ENCODE assay signal across 8 mouse cellular contexts in genomic region chr19:6922901-6923735, GRCm38 (mm10). TPM values are rescaled to one million over a fixed set of nuclear protein-coding genes. Genes with fewer than 3 reads are reported as not detected.
DNase-seq lines count a peak whose midpoint lies in the region; ATAC-seq and TF ChIP-seq lines count a peak whose summit lies in the region.

No protein-coding gene starts in this region.

- H3K4me3 ChIP-seq in kidney, embryonic 16.5 days (ENCODE audit: low read length), result peak overlapping the region; percentile 73; the same call in 1 of the 2 replicates
- H3K4me3 ChIP-seq in embryonic facial prominence, embryonic 14.5 days (ENCODE audit: low read depth, low read length), result no peak overlapping the region
- H3K4me3 ChIP-seq in liver, postnatal 0 days (ENCODE audit: low read depth, low read length), result 0 out of 2 replicates have a peak overlapping the region, but pooled peaks have one; percentile 71

- TF ChIP-seq CTCF in liver, postnatal 0 days (IDR thresholded peaks at IDR 0.05; ENCODE audit: low read depth), result no peak

- peak; percentile 32 for DNase-seq in cerebellum, adult 8-10 months
- no peak for DNase-seq in cerebellum, adult 11 months
- no peak for DNase-seq in kidney, postnatal 10 days
- no peak for DNase-seq in embryonic facial prominence, embryonic 14.5 days (ENCODE audit: low spot score)
- DNase-seq in liver, postnatal 0 days, result no peak
- no peak for DNase-seq in MN1 (ENCODE audit: low spot score)
- no peak for DNase-seq in adrenal gland, postnatal 4 days (ENCODE audit: low spot score in 2 of 2)

- peak overlapping the region; percentile 37; the same call in 1 of the 2 replicates for H3K9ac ChIP-seq in kidney, embryonic 16.5 days (replicated peaks; ENCODE audit: low read length)
- H3K9ac ChIP-seq in embryonic facial prominence, embryonic 14.5 days (ENCODE audit: low read depth, low read length), result no peak overlapping the region
- H3K9ac ChIP-seq in liver, postnatal 0 days (replicated peaks), result peak overlapping the region; percentile 58

- no peaks in the 10 kb centered on the region for H3K9me3 ChIP-seq in kidney, embryonic 16.5 days (ENCODE audit: low read length)
- H3K9me3 ChIP-seq in embryonic facial prominence, embryonic 14.5 days (ENCODE audit: control insufficient read depth, low read length), result no peaks in the 10 kb centered on the region
- H3K9me3 ChIP-seq in liver, postnatal 0 days (ENCODE audit: low read length), result no peaks in the 10 kb centered on the region

- H3K36me3 ChIP-seq in kidney, embryonic 16.5 days (ENCODE audit: insufficient read depth, low read length), result no peaks in the 10 kb centered on the region
- H3K36me3 ChIP-seq in embryonic facial prominence, embryonic 14.5 days (ENCODE audit: control insufficient read depth, insufficient read depth, low read length), result no peaks in the 10 kb centered on the region
- peaks cover 12% of the 10 kb centered on the region for H3K36me3 ChIP-seq in liver, postnatal 0 days (replicated peaks; ENCODE audit: insufficient read depth, low read length)

- H3K4me1 ChIP-seq in kidney, embryonic 16.5 days (ENCODE audit: insufficient read depth, low read length), result peaks cover 30% of the 10 kb centered on the region
- peaks cover 10% of the 10 kb centered on the region for H3K4me1 ChIP-seq in embryonic facial prominence, embryonic 14.5 days (ENCODE audit: control insufficient read depth, insufficient read depth, low read length)
- peaks cover 42% of the 10 kb centered on the region for H3K4me1 ChIP-seq in liver, postnatal 0 days (ENCODE audit: insufficient read depth)

- 59% methylated on average over 6 of the region's 6 CpGs for WGBS in kidney, embryonic 16.5 days
- WGBS in embryonic facial prominence, embryonic 14.5 days, result 60% methylated on average over 6 of the region's 6 CpGs
- WGBS in liver, postnatal 0 days (ENCODE audit: insufficient replicate concordance), result 60% methylated on average over 6 of the region's 6 CpGs

- ATAC-seq in kidney, embryonic 16.5 days (ENCODE audit: low FRiP score, low TSS enrichment), result no peak
- ATAC-seq in embryonic facial prominence, embryonic 14.5 days (ENCODE audit: low read depth), result no peak
- no peak for ATAC-seq in liver, postnatal 0 days

- no peak for TF ChIP-seq EP300 in liver, postnatal 0 days (IDR thresholded peaks at IDR 0.05; ENCODE audit: low read depth)

- no peak overlapping the region for H3K27ac ChIP-seq in kidney, embryonic 16.5 days (ENCODE audit: low read length)
- no peak overlapping the region for H3K27ac ChIP-seq in embryonic facial prominence, embryonic 14.5 days (replicated peaks; ENCODE audit: low read depth, low read length)
- H3K27ac ChIP-seq in liver, postnatal 0 days (ENCODE audit: low read depth), result peak overlapping the region; percentile 71; the same call in 1 of the 2 replicates

- peaks cover 46% of the 10 kb centered on the region for H3K27me3 ChIP-seq in kidney, embryonic 16.5 days (ENCODE audit: insufficient read depth, low read length)
- H3K27me3 ChIP-seq in embryonic facial prominence, embryonic 14.5 days (replicated peaks; ENCODE audit: control insufficient read depth, insufficient read depth, low read length), result peaks cover 55% of the 10 kb centered on the region
- H3K27me3 ChIP-seq in liver, postnatal 0 days (ENCODE audit: insufficient read depth, low read length), result peaks cover 41% of the 10 kb centered on the region

- H3K4me2 ChIP-seq in kidney, embryonic 16.5 days (replicated peaks; ENCODE audit: low read depth, low read length), result peak overlapping the region; percentile 94; the same call in 1 of the 2 replicates
- peak overlapping the region; percentile 93; the same call in 1 of the 2 replicates for H3K4me2 ChIP-seq in embryonic facial prominence, embryonic 14.5 days (ENCODE audit: low read depth, low read length)
- peak overlapping the region; percentile 89 for H3K4me2 ChIP-seq in liver, postnatal 0 days (ENCODE audit: low read depth, low read length)

RNA-seq across cellular contexts. Expression of gene Esrra, which starts 1.5 kb away (rescaled TPM):
- polyA plus RNA-seq in kidney, embryonic 16.5 days (2015; fragmentation: Nextera tagmentation; extraction: Ambion mirVana), result 18.0 and 19.4 TPM in 2 replicates
- polyA plus RNA-seq in embryonic facial prominence, embryonic 14.5 days (2014; fragmentation: Nextera tagmentation; extraction: Ambion mirVana), result 4.7 and 4.8 TPM in 2 replicates
- 7.7 and 8.2 TPM in 2 replicates for polyA plus RNA-seq in liver, postnatal 0 days (2015; fragmentation: Nextera tagmentation; extraction: Ambion mirVana)
- total RNA-seq in adrenal gland, postnatal 4 days (2021), result 10 to 100 TPM; 47.0 to 47.9 TPM

RNA-seq across cellular contexts. Expression of gene Catsperz, which starts 2.1 kb away (rescaled TPM):
- polyA plus RNA-seq in kidney, embryonic 16.5 days (2015; fragmentation: Nextera tagmentation; extraction: Ambion mirVana), result 3.4 and 3.7 TPM in 2 replicates
- 3.4 and 4.8 TPM in 2 replicates for polyA plus RNA-seq in embryonic facial prominence, embryonic 14.5 days (2014; fragmentation: Nextera tagmentation; extraction: Ambion mirVana)
- 0.81 TPM in 2 replicates for polyA plus RNA-seq in liver, postnatal 0 days (2015; fragmentation: Nextera tagmentation; extraction: Ambion mirVana)
- total RNA-seq in adrenal gland, postnatal 4 days (2021), result 1 to 10 TPM; 1.2 to 1.4 TPM

RNA-seq across cellular contexts. Expression of gene Kcnk4, which starts 11.2 kb away (rescaled TPM):
- polyA plus RNA-seq in kidney, embryonic 16.5 days (2015; fragmentation: Nextera tagmentation; extraction: Ambion mirVana), result 0.42 and 0.71 TPM in 2 replicates
- 1.0 and 1.6 TPM in 2 replicates for polyA plus RNA-seq in embryonic facial prominence, embryonic 14.5 days (2014; fragmentation: Nextera tagmentation; extraction: Ambion mirVana)
- polyA plus RNA-seq in liver, postnatal 0 days (2015; fragmentation: Nextera tagmentation; extraction: Ambion mirVana), result 0.06 and 0.09 TPM in 2 replicates
- total RNA-seq in adrenal gland, postnatal 4 days (2021), result under 1 TPM; 0.14 to 0.34 TPM

RNA-seq across cellular contexts. Expression of gene Prdx5, which starts 13.2 kb away (rescaled TPM):
- 325 and 350 TPM in 2 replicates for polyA plus RNA-seq in kidney, embryonic 16.5 days (2015; fragmentation: Nextera tagmentation; extraction: Ambion mirVana)
- 218 and 243 TPM in 2 replicates for polyA plus RNA-seq in embryonic facial prominence, embryonic 14.5 days (2014; fragmentation: Nextera tagmentation; extraction: Ambion mirVana)
- 371 and 389 TPM in 2 replicates for polyA plus RNA-seq in liver, postnatal 0 days (2015; fragmentation: Nextera tagmentation; extraction: Ambion mirVana)
- 100 to 1,000 TPM; 199 to 210 TPM for total RNA-seq in adrenal gland, postnatal 4 days (2021)

RNA-seq across cellular contexts. Expression of gene Trmt112, which starts 13.6 kb away (rescaled TPM):
- polyA plus RNA-seq in kidney, embryonic 16.5 days (2015; fragmentation: Nextera tagmentation; extraction: Ambion mirVana), result 141 and 145 TPM in 2 replicates
- polyA plus RNA-seq in embryonic facial prominence, embryonic 14.5 days (2014; fragmentation: Nextera tagmentation; extraction: Ambion mirVana), result 137 and 143 TPM in 2 replicates
- polyA plus RNA-seq in liver, postnatal 0 days (2015; fragmentation: Nextera tagmentation; extraction: Ambion mirVana), result 67.1 and 68.6 TPM in 2 replicates
- total RNA-seq in adrenal gland, postnatal 4 days (2021), result 100 to 1,000 TPM in 1 of 2 experiments, 10 to 100 TPM in 1; 98.3 to 101 TPM
